Mouse (Mus musculus): ENCODE results near the gene Slc19a2. TPM values are rescaled to one million over a fixed set of nuclear protein-coding genes. Genes with fewer than 3 reads are reported as not detected.

The Slc19a2 gene
- polyA plus RNA-seq, 1 experiment from 2014 or later = 12.0 TPM

- ATAC-seq (ENCODE audit: low FRiP score, low TSS enrichment) = no peak
- Histone ChIP-seq H3K4me3 (ENCODE audit: low read length) (no peak overlapping the region), H3K27ac (ENCODE audit: low read depth, low read length) (no peak overlapping the region), H3K36me3 (ENCODE audit: control insufficient read depth, insufficient read depth, low read length) (no peaks in the 10 kb centered on the region), H3K27me3 (ENCODE audit: control insufficient read depth, insufficient read depth, low read length) (no peaks in the 10 kb centered on the region; the same call in 1 of the 2 replicates), H3K4me2 (replicated peaks; ENCODE audit: low read depth, low read length) (no peak overlapping the region), H3K4me1 (ENCODE audit: control insufficient read depth, insufficient read depth, low read length) (no peaks in the 10 kb centered on the region), H3K9me3 (ENCODE audit: control insufficient read depth, low read length) (no peaks in the 10 kb centered on the region), H3K9ac (ENCODE audit: low read depth, low read length) (no peak overlapping the region)
- 86% methylated on average over 7 of the region's 7 CpGs for WGBS
These were observed 22.1 kb downstream of the Slc19a2 start for GRCm38 (mm10) chr1:164270941-164271340.

- H3K9me3 ChIP-seq (ENCODE audit: control insufficient read depth, low read length) = no peaks in the 10 kb centered on the region
- H3K4me3 ChIP-seq (ENCODE audit: low read length) = no peak overlapping the region
- ATAC-seq (ENCODE audit: low FRiP score, low TSS enrichment) = no peak
- WGBS = 72% methylated on average over 6 of the region's 6 CpGs
- no peak overlapping the region for H3K27ac ChIP-seq (ENCODE audit: low read depth, low read length)
- H3K36me3 ChIP-seq (ENCODE audit: control insufficient read depth, insufficient read depth, low read length) = no peaks in the 10 kb centered on the region
- no peak overlapping the region for H3K9ac ChIP-seq (ENCODE audit: low read depth, low read length)
- H3K27me3 ChIP-seq (ENCODE audit: control insufficient read depth, insufficient read depth, low read length) = no peaks in the 10 kb centered on the region; the same call in 1 of the 2 replicates
- no peaks in the 10 kb centered on the region for H3K4me1 ChIP-seq (ENCODE audit: control insufficient read depth, insufficient read depth, low read length)
- no peak overlapping the region for H3K4me2 ChIP-seq (replicated peaks; ENCODE audit: low read depth, low read length)
These were observed 24.8 kb downstream of the Slc19a2 start for GRCm38 (mm10) chr1:164273659-164274058.

GRCm38 (mm10) chr1:164275455-164275954 is 26.7 kb downstream of the Slc19a2 start, which contains the start of gene Ccdc181:
Ccdc181 (plus strand) TSS chr1:164275585.
- no peaks in the 10 kb centered on the region for H3K9me3 ChIP-seq (ENCODE audit: control insufficient read depth, low read length)
- peak within 1 kb of the TSS; percentile 76 for H3K4me2 ChIP-seq (replicated peaks; ENCODE audit: low read depth, low read length)

GRCm38 (mm10) chr1:164276552-164276951 is 27.7 kb downstream of the Slc19a2 start:
- no peak overlapping the region for H3K27ac ChIP-seq (ENCODE audit: low read depth, low read length)
- no peak overlapping the region for H3K4me2 ChIP-seq (replicated peaks; ENCODE audit: low read depth, low read length)
- H3K4me3 ChIP-seq (ENCODE audit: low read length) = no peak overlapping the region
- no peaks in the 10 kb centered on the region for H3K36me3 ChIP-seq (ENCODE audit: control insufficient read depth, insufficient read depth, low read length)
- no peak for ATAC-seq (ENCODE audit: low FRiP score, low TSS enrichment)
- no peaks in the 10 kb centered on the region for H3K9me3 ChIP-seq (ENCODE audit: control insufficient read depth, low read length)
- H3K9ac ChIP-seq (ENCODE audit: low read depth, low read length) = no peak overlapping the region
- WGBS = 90% methylated on average over 3 of the region's 3 CpGs
- H3K27me3 ChIP-seq (ENCODE audit: control insufficient read depth, insufficient read depth, low read length) = no peaks in the 10 kb centered on the region
- no peaks in the 10 kb centered on the region for H3K4me1 ChIP-seq (ENCODE audit: control insufficient read depth, insufficient read depth, low read length)

More at GRCm38 (mm10) chr1:164275455-164275954, 26.7 kb downstream of the Slc19a2 start, which contains the start of gene Ccdc181:
- Histone ChIP-seq H3K36me3 (ENCODE audit: control insufficient read depth, insufficient read depth, low read length) (no peaks in the 10 kb centered on the region), H3K4me3 (ENCODE audit: low read length) (peak within 1 kb of the TSS; percentile 48), H3K27me3 (ENCODE audit: control insufficient read depth, insufficient read depth, low read length) (no peaks in the 10 kb centered on the region; the same call in 1 of the 2 replicates), H3K9ac (ENCODE audit: low read depth, low read length) (peak within 1 kb of the TSS; percentile 61), H3K27ac (ENCODE audit: low read depth, low read length) (no peak within 1 kb of the TSS), H3K4me1 (ENCODE audit: control insufficient read depth, insufficient read depth, low read length) (no peaks in the 10 kb centered on the region)
- ATAC-seq (ENCODE audit: low FRiP score, low TSS enrichment) = peak; percentile 99
- 0% methylated on average over 31 of the region's 31 CpGs for WGBS

GRCm38 (mm10) chr1:164279332-164279731 is 30.5 kb downstream of the Slc19a2 start:
- Histone ChIP-seq H3K36me3 (ENCODE audit: control insufficient read depth, insufficient read depth, low read length) (no peaks in the 10 kb centered on the region), H3K4me2 (replicated peaks; ENCODE audit: low read depth, low read length) (no peak overlapping the region), H3K27ac (ENCODE audit: low read depth, low read length) (no peak overlapping the region), H3K9me3 (ENCODE audit: control insufficient read depth, low read length) (no peaks in the 10 kb centered on the region), H3K9ac (ENCODE audit: low read depth, low read length) (no peak overlapping the region), H3K4me1 (ENCODE audit: control insufficient read depth, insufficient read depth, low read length) (no peaks in the 10 kb centered on the region), H3K27me3 (ENCODE audit: control insufficient read depth, insufficient read depth, low read length) (no peaks in the 10 kb centered on the region), H3K4me3 (ENCODE audit: low read length) (no peak overlapping the region)
- WGBS = 71% methylated on average over 4 of the region's 4 CpGs
- no peak for ATAC-seq (ENCODE audit: low FRiP score, low TSS enrichment)

GRCm38 (mm10) chr1:164284007-164284406 is 35.2 kb downstream of the Slc19a2 start:
- no peak overlapping the region for H3K4me3 ChIP-seq (ENCODE audit: low read length)
- no peak overlapping the region for H3K9ac ChIP-seq (ENCODE audit: low read depth, low read length)
- WGBS = 95% methylated on average over 3 of the region's 3 CpGs
- H3K27me3 ChIP-seq (ENCODE audit: control insufficient read depth, insufficient read depth, low read length) = no peaks in the 10 kb centered on the region
- H3K9me3 ChIP-seq (ENCODE audit: control insufficient read depth, low read length) = no peaks in the 10 kb centered on the region
- H3K36me3 ChIP-seq (ENCODE audit: control insufficient read depth, insufficient read depth, low read length) = no peaks in the 10 kb centered on the region
- no peak overlapping the region for H3K27ac ChIP-seq (ENCODE audit: low read depth, low read length)
- H3K4me2 ChIP-seq (replicated peaks; ENCODE audit: low read depth, low read length) = no peak overlapping the region
- H3K4me1 ChIP-seq (ENCODE audit: control insufficient read depth, insufficient read depth, low read length) = no peaks in the 10 kb centered on the region
- no peak for ATAC-seq (ENCODE audit: low FRiP score, low TSS enrichment)

- H3K36me3 ChIP-seq (ENCODE audit: control insufficient read depth, insufficient read depth, low read length) = peaks cover 17% of the 10 kb centered on the region
- no peak overlapping the region for H3K9ac ChIP-seq (ENCODE audit: low read depth, low read length)
- peak; percentile 43; the same call in 1 of the 2 replicates for ATAC-seq (ENCODE audit: low FRiP score, low TSS enrichment)
- H3K27me3 ChIP-seq (ENCODE audit: control insufficient read depth, insufficient read depth, low read length) = no peaks in the 10 kb centered on the region
- H3K4me3 ChIP-seq (ENCODE audit: low read length) = no peak overlapping the region
- no peak overlapping the region for H3K27ac ChIP-seq (ENCODE audit: low read depth, low read length)
- H3K4me1 ChIP-seq (ENCODE audit: control insufficient read depth, insufficient read depth, low read length) = no peaks in the 10 kb centered on the region
- no peak overlapping the region for H3K4me2 ChIP-seq (replicated peaks; ENCODE audit: low read depth, low read length)
- WGBS = 34% methylated on average over 15 of the region's 15 CpGs
- H3K9me3 ChIP-seq (ENCODE audit: control insufficient read depth, low read length) = no peaks in the 10 kb centered on the region
These were observed 38.6 kb downstream of the Slc19a2 start for GRCm38 (mm10) chr1:164287406-164287805.

- Histone ChIP-seq H3K9ac (ENCODE audit: low read depth, low read length) (no peak overlapping the region), H3K4me3 (ENCODE audit: low read length) (no peak overlapping the region), H3K27me3 (ENCODE audit: control insufficient read depth, insufficient read depth, low read length) (no peaks in the 10 kb centered on the region), H3K27ac (ENCODE audit: low read depth, low read length) (no peak overlapping the region), H3K4me2 (replicated peaks; ENCODE audit: low read depth, low read length) (no peak overlapping the region), H3K36me3 (ENCODE audit: control insufficient read depth, insufficient read depth, low read length) (peaks cover 39% of the 10 kb centered on the region), H3K4me1 (ENCODE audit: control insufficient read depth, insufficient read depth, low read length) (no peaks in the 10 kb centered on the region), H3K9me3 (ENCODE audit: control insufficient read depth, low read length) (no peaks in the 10 kb centered on the region)
- no peak for ATAC-seq (ENCODE audit: low FRiP score, low TSS enrichment)
- 91% methylated on average over 5 of the region's 5 CpGs for WGBS
These were observed 43.2 kb downstream of the Slc19a2 start for GRCm38 (mm10) chr1:164292040-164292439.

GRCm38 (mm10) chr1:164294071-164294470 is 45.2 kb downstream of the Slc19a2 start:
- Histone ChIP-seq H3K36me3 (ENCODE audit: control insufficient read depth, insufficient read depth, low read length) (peaks cover 53% of the 10 kb centered on the region), H3K27me3 (ENCODE audit: control insufficient read depth, insufficient read depth, low read length) (no peaks in the 10 kb centered on the region)

More at GRCm38 (mm10) chr1:164294071-164294470, 45.2 kb downstream of the Slc19a2 start:
- H3K4me3 ChIP-seq (ENCODE audit: low read length) = no peak overlapping the region
- no peaks in the 10 kb centered on the region for H3K4me1 ChIP-seq (ENCODE audit: control insufficient read depth, insufficient read depth, low read length)
- ATAC-seq (ENCODE audit: low FRiP score, low TSS enrichment) = no peak
- no peaks in the 10 kb centered on the region for H3K9me3 ChIP-seq (ENCODE audit: control insufficient read depth, low read length)
- no peak overlapping the region for H3K9ac ChIP-seq (ENCODE audit: low read depth, low read length)
- no peak overlapping the region for H3K4me2 ChIP-seq (replicated peaks; ENCODE audit: low read depth, low read length)
- WGBS = 95% methylated on average over 6 of the region's 6 CpGs
- H3K27ac ChIP-seq (ENCODE audit: low read depth, low read length) = no peak overlapping the region
